In genomic region chr12:103315831-103316545, GRCm38 (mm10) we compare ENCODE assay signal across 15 mouse cellular contexts. TPM values are rescaled to one million over a fixed set of nuclear protein-coding genes. Genes with fewer than 3 reads are reported as not detected.
DNase-seq lines count a peak whose midpoint lies in the region; ATAC-seq and TF ChIP-seq lines count a peak whose summit lies in the region.
"Had no signal": no experiment of that assay in that cellular context is flagged by ENCODE, and none has a peak within 500 bp of the region (broad histone marks: within the 10 kb centered on the region; RNA-seq: fewer than 3 reads in every experiment).

No protein-coding gene starts in this region.

- H3K27ac ChIP-seq in testis, adult 2 months (ENCODE audit: control insufficient read depth, insufficient read depth, low read depth, low read length) = no peak overlapping the region
- peak overlapping the region; percentile 91 for H3K27ac ChIP-seq in midbrain, embryonic 11.5 days (ENCODE audit: low read depth, low read length)
- H3K27ac ChIP-seq: heart, embryonic 15.5 days; liver, embryonic 14.5 days had no signal

- H3K9ac ChIP-seq in midbrain, embryonic 11.5 days (ENCODE audit: low read length) = peak overlapping the region; percentile 64
- H3K9ac ChIP-seq: heart, embryonic 15.5 days; liver, embryonic 14.5 days had no signal

- no peak for TF ChIP-seq CTCF in testis, adult 2 months (IDR thresholded peaks at IDR 0.05; ENCODE audit: control insufficient read depth, insufficient read depth, insufficient replicate concordance, low read depth, low read length)

- H3K4me1 ChIP-seq in testis, adult 2 months (ENCODE audit: control insufficient read depth, insufficient read depth, low read length) = peaks cover 2% of the 10 kb centered on the region
- peaks cover 43% of the 10 kb centered on the region for H3K4me1 ChIP-seq in midbrain, embryonic 11.5 days (ENCODE audit: control insufficient read depth, insufficient read depth, low read length)

- 14% methylated on average over 20 of the region's 20 CpGs for WGBS in midbrain, embryonic 11.5 days

- H3K4me3 ChIP-seq in testis, adult 2 months (ENCODE audit: control insufficient read depth, low read depth, low read length) = peak overlapping the region; percentile 87
- H3K4me3 ChIP-seq in midbrain, embryonic 11.5 days (ENCODE audit: low read depth, low read length) = peak overlapping the region; percentile 42
- H3K4me3 ChIP-seq: heart, embryonic 15.5 days had no signal

- peak; percentile 13 for DNase-seq in embryo, embryonic 10.5 days (ENCODE audit: low spot score)
- DNase-seq in embryo, embryonic 10 days (ENCODE audit: low spot score) = no peak
- DNase-seq in testis, postnatal 14 days (ENCODE audit: low spot score) = no peak
- DNase-seq in midbrain, embryonic 11.5 days (ENCODE audit: low spot score, missing footprints) = no peak
- DNase-seq in frontal cortex, postnatal 25 days (ENCODE audit: low spot score in 2 of 2) = no peak
- DNase-seq in kidney, adult 18-20 months = no peak
- no peak for DNase-seq in urinary bladder, postnatal 4 days (ENCODE audit: low spot score in 2 of 2)
- DNase-seq: cerebellum, postnatal 14 days; kidney, postnatal 36 days; lung, postnatal 36 days had no signal

- peak overlapping the region; percentile 82 for H3K4me2 ChIP-seq in midbrain, embryonic 11.5 days

- no peaks in the 10 kb centered on the region for H3K9me3 ChIP-seq in midbrain, embryonic 11.5 days (ENCODE audit: control insufficient read depth, low read length)
- H3K9me3 ChIP-seq: heart, embryonic 15.5 days had no signal

- no peak for ATAC-seq in midbrain, embryonic 11.5 days (ENCODE audit: low FRiP score)
- ATAC-seq: intestine, embryonic 16.5 days had no signal

- no peaks in the 10 kb centered on the region for H3K27me3 ChIP-seq in testis, adult 2 months (ENCODE audit: control insufficient read depth, insufficient read depth, low read length)
- H3K27me3 ChIP-seq in midbrain, embryonic 11.5 days (ENCODE audit: control insufficient read depth, insufficient read depth, low read length) = no peaks in the 10 kb centered on the region

- H3K36me3 ChIP-seq in testis, adult 2 months (ENCODE audit: control insufficient read depth, insufficient read depth, low read length) = peaks cover 1% of the 10 kb centered on the region; the same call in 1 of the 2 replicates
- no peaks in the 10 kb centered on the region for H3K36me3 ChIP-seq in midbrain, embryonic 11.5 days (ENCODE audit: control insufficient read depth, insufficient read depth, low read length)

- TF ChIP-seq POLR2A in testis, adult 2 months (IDR thresholded peaks at IDR 0.05; ENCODE audit: control insufficient read depth, low read depth, low read length) = no peak

RNA-seq across cellular contexts. Expression of gene Fam181a, which starts 5.2 kb away (rescaled TPM):
- 98.9 and 105 TPM in 2 replicates for polyA plus RNA-seq in testis, adult 2 months (2012; rRNA removed)
- polyA plus RNA-seq in midbrain, embryonic 11.5 days (2014; fragmentation: Nextera tagmentation; extraction: Ambion mirVana) = 47.3 and 57.7 TPM in 2 replicates
- polyA plus RNA-seq: heart, embryonic 15.5 days; intestine, embryonic 16.5 days; liver, embryonic 14.5 days; spleen, adult 2 months had no signal

RNA-seq across cellular contexts. Expression of gene Asb2, which starts 39.8 kb away (rescaled TPM):
- 3.6 and 5.1 TPM in 2 replicates for polyA plus RNA-seq in testis, adult 2 months (2012; rRNA removed)
- 0.58 and 0.77 TPM in 2 replicates for polyA plus RNA-seq in midbrain, embryonic 11.5 days (2014; fragmentation: Nextera tagmentation; extraction: Ambion mirVana)
